In genomic region chr7:96856518-96856917, GRCm38 (mm10) we compare ENCODE assay signal across 23 mouse cellular contexts.
"Had no signal": no experiment of that assay in that cellular context is flagged by ENCODE, and none has a peak within 500 bp of the region (broad histone marks: within the 10 kb centered on the region; RNA-seq: fewer than 3 reads in every experiment).

No protein-coding gene starts in this region.

- H3K4me1 ChIP-seq: limb, embryonic 10.5 days had no signal

- H3K9me3 ChIP-seq: heart, embryonic 13.5 days; heart, embryonic 15.5 days; hindbrain, embryonic 13.5 days; hindbrain, embryonic 15.5 days; limb, embryonic 10.5 days; limb, embryonic 12.5 days had no signal

- H3K27ac ChIP-seq: gastrocnemius, adult 2 months; heart, adult 2 months; heart, embryonic 13.5 days; heart, embryonic 15.5 days; hindbrain, embryonic 13.5 days; hindbrain, embryonic 15.5 days; hindbrain, postnatal 0 days; layer of hippocampus, adult 2 months; left cerebral cortex, adult 2 months; limb, embryonic 10.5 days; limb, embryonic 12.5 days had no signal

- DNase-seq: gastrocnemius, adult 2 months; gastrocnemius, postnatal 14 days; gastrocnemius, postnatal 36 days; heart, adult 11 months; heart, adult 2 months; heart, postnatal 14 days; heart, postnatal 36 days; kidney, adult 18-20 months; kidney, adult 8-10 months; kidney, postnatal 10 days; kidney, postnatal 25 days; kidney, postnatal 4 days; liver had no signal

- H3K4me3 ChIP-seq: gastrocnemius, adult 2 months; heart, adult 2 months; heart, embryonic 13.5 days; heart, embryonic 15.5 days; hindbrain, embryonic 13.5 days; hindbrain, embryonic 15.5 days; layer of hippocampus, adult 2 months; left cerebral cortex, adult 2 months; limb, embryonic 10.5 days; limb, embryonic 12.5 days had no signal

- H3K9ac ChIP-seq: heart, embryonic 13.5 days; heart, embryonic 15.5 days; hindbrain, embryonic 13.5 days; hindbrain, embryonic 15.5 days; limb, embryonic 12.5 days had no signal

- H3K36me3 ChIP-seq: heart, embryonic 13.5 days; heart, embryonic 15.5 days; hindbrain, embryonic 15.5 days had no signal

- ATAC-seq: hindbrain, postnatal 0 days; intestine, embryonic 16.5 days had no signal

- H3K27me3 ChIP-seq: heart, embryonic 15.5 days; hindbrain, embryonic 15.5 days; limb, embryonic 12.5 days had no signal
